Mouse (Mus musculus): ENCODE measurements at regions not wholly inside any gene's neighbourhood (a gene's known extent, or its start where the extent isn't known, plus 50 kb on each side); places are given as distances from the start of the nearest gene placed in this dataset.

DNA sequence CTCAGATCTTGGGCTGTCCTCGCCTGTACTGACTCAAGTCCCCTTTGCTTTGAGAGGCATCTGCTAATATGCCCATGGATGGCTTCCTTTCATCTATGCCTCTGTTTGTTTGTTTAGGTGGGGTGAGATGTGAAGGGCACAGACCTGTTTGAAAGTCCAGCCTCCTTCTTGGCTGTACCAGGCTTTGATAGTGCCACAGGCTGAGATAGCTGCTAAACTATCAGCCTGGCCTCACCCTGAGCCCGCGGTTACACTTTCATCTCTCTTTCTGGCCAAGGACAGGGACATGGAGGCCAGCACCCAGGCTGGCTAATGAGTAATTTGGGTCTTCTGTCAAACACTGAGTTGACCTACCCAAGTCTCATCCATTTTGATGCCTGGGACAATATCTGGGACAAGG is 105.0 kb upstream of the Parp11 start:
- no peak for DNase-seq (ENCODE audit: low read depth in 1 of 2, low spot score in 2 of 2)

- no peak for DNase-seq (ENCODE audit: low read depth in 1 of 2, low spot score in 2 of 2)
Measured at GRCm38 (mm10) chr6:127348770-127349409, 97.8 kb upstream of the Parp11 start.

DNA sequence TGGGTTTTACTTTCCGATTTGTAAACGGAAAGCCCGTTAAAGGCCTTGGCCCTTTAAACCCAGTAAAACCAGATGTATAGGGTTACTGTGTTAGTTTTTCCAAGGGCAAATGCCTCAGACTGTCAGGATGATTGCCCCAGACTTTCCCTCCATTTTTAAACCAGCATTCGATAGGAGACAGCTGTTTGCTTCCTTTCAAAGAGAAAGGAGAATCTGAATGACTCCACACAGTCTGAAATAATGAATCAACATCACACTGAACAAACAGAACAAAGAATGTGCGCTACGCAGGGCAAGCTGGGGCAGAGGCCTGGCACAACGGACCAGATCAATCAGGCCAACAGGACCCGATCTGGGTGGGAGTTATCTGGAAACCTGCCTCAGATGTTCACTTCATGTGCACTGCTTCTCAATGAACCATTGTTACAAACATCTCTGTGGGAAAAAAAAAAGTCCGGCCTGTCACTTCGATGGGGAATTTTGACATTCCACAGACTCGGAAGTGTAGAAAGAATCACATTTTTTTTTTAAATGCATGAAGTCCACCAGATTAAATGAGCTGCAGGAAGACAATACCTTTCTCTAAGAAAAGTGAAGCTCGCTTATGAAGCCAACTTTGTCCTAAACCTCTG is 97.0 kb upstream of the Parp11 start:
- no peak for DNase-seq (ENCODE audit: low read depth in 1 of 2, low spot score in 2 of 2)

DNA sequence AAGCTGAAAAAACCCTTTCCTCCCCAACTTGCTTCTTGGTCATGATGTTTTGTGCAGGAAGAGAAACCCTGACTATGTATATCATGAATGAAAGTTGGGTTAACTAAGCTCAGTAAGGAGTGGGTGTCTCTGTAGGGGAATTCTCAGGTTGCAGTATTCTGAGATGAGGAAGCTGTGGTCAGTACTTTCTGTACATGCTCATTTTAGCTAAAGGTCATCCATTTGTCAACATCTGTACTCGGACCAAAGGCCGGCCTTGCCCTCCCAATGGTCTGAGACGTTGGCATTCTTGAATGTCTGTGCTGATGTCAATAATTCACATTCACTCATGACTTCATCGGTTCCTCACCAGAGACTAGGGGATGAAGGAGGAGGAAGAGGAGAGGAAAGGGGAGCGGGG is 94.9 kb upstream of the Parp11 start:
- peak; percentile 11 to 36 for DNase-seq (ENCODE audit: low read depth in 1 of 2, low spot score in 2 of 2)

- DNase-seq (ENCODE audit: low read depth in 1 of 2, low spot score in 2 of 2), result no peak
Measured at GRCm38 (mm10) chr6:127355112-127355511, 91.5 kb upstream of the Parp11 start.

GRCm38 (mm10) chr6:127356442-127356841 is 90.2 kb upstream of the Parp11 start:
- no peak for DNase-seq (ENCODE audit: low read depth in 1 of 2, low spot score in 2 of 2)

DNA sequence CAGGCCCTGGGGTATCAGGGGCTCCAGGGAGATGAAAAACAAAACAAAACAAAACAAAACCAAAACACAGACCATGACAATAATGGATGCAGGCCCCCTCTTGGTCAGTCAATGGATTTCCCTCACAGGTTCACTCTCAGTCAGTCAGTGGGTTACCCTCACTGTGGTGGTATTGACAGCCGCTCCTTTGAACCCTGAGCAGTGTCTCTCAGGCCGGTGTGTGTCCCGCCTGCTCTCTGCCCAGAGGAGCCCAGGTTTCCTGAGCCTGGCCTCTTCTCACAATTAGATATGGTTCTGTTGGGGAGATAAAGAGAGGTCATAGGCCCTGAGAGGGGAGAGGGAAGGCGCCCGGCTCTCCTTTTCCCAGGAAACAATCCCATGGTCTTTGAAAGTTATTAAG is 87.8 kb upstream of the Parp11 start:
- no peak for DNase-seq (ENCODE audit: low read depth in 1 of 2, low spot score in 2 of 2)

DNA sequence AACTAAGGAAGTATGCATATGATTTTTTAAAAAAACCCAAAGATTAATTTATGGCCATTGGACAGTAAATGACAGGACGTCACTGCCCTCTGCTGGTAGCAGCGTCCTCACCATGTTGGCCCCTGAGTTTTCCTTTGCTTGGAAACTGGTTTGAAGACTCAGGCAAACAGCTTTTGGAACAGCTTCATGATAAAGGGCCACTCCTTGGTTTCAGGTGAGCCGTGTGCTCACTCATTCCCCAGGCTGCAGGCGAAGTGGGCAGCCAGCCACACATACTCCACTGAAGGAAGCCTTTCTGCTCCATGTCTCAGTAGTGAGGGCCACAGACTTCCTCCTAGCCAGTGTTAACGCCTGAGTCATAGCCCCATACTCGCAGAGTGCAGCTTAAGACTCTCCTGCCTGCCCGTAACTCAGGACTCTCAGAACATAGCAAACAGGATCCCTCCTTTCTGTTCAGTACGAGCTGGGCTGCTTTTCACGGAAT is 87.2 kb upstream of the Parp11 start:
- peak in 1 of 2 experiments; percentile 58 for DNase-seq (ENCODE audit: low read depth in 1 of 2, low spot score in 2 of 2)

GRCm38 (mm10) chr6:127362166-127362565 is 84.5 kb upstream of the Parp11 start:
- DNase-seq (ENCODE audit: low read depth in 1 of 2, low spot score in 2 of 2), result no peak

DNA sequence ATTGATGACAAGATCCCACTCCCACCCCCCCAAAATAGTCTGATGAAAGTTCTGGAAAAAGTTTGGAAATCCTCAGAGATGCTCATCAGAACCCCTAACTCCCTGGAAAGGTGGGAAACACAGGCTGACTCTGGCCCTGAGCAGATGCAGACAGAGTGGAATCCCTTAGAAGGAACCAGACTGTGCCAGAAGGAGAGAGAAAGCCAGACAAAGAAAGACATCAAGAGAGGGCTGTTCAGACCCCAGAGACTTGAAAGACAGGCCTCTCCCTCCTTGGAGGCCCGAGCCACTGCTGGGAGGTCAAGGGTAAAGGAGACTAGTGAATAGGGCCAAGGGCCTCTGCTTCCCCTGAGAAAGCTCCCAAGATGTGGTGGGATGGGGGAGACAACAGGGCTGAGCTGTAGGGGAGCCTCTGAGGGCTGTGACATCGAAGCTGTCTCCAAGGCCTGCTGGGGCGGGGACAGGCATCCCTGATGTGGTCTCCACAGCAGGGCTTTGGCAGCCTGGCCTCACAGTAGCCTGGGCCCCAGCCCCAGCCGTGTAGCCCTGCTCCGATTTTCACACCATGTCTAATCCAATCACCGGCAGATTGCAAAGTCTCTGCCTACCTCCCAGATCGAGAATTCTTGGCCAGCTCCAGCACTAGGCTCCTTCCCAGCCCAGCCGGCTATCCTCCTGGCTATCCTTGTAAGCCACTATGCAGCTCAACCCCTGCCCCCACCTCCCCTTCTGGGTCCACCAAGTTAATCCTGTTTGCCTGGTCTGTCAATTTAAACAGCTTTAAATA is 83.5 kb upstream of the Parp11 start:
- DNase-seq (ENCODE audit: low read depth in 1 of 2, low spot score in 2 of 2), result no peak

DNA sequence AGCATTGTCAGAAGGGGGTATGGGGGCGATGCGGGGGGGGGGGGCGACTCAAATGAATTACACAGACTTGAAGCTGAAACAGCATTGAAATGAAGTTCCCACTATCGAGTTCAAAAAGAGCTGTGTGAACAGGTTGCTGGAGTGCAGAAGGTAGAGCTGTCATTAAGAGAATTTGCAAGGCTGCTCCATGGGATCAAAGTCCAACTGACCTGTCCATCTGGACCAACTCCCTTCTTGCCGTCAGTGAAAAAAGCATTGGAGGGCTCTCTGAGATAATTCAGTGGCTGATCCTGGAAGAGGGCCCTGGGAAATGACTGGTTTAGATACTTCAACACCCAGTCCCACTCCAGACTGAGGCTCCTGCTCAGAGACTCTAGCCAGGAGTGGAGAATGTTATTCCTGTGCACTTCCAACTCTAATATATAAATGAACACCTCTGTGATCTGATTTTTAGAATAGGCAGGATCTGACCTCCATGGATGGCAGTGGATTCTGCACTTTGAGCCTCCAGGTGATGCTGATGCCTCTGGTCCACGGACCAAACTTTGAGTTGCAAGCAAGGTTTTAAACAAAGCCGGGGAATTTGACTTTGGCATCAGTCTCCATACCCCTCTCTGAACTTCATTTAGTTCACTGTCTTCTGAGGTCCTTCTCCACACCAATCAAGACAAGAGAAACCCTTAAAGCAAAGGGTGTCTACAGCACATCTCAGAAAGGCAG is 82.6 kb upstream of the Parp11 start:
- no peak for DNase-seq (ENCODE audit: low read depth in 1 of 2, low spot score in 2 of 2)

DNA sequence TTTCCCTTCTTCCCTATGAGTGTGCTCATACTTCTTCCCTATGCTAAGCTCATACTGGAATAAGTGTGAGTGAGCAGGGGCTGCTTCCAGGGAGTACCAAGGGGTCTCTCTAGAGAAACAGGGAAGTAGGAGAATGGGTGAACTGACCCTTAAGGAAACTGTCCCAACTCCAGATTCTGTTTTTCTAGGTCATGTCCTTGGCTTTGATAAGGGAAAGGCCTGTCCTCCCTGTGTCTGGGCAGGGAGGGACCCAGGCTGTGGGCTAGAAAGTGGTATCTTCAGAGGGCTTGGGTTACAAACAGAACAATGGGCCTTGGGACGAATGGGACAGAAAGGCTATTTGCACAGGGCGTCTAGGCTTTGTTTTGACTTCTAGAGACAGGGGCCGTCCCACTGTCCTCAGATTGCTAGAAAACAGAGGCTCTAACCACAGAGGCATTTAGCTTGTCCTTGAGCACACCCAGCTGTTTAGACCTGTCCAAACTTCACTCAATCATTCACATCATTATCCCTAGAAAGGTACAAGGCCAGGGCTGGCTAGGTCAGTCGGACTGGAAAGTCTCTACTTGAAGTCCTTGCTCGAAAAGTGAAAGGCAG is 82.0 kb upstream of the Parp11 start:
- DNase-seq (ENCODE audit: low read depth in 1 of 2, low spot score in 2 of 2), result no peak

DNA sequence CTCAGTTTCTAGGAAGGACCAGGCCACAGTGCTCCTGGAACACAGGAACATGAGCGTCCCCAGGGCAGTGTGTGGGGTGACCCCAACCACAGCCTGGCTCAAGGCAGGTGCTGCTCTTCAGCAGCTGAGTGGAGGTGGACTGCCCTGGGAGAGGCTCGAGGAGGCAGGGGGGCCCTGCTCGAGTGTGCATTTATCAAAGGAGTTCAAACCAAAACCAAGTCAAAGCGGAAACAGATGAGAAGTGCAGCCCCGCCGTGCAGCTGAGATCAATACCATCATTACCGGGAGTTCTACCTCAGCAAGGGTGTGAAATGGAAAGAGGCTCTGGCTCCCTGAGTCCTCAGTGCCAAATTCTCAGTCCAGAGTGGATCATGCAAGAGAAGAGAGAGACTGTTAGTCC is 81.4 kb upstream of the Parp11 start:
- no peak for DNase-seq (ENCODE audit: low read depth in 1 of 2, low spot score in 2 of 2)

GRCm38 (mm10) chr6:127365651-127366050 is 81.0 kb upstream of the Parp11 start:
- no peak for DNase-seq (ENCODE audit: low read depth in 1 of 2, low spot score in 2 of 2)

GRCm38 (mm10) chr6:127373052-127373451 is 73.6 kb upstream of the Parp11 start:
- no peak for DNase-seq (ENCODE audit: low read depth in 1 of 2, low spot score in 2 of 2)

- DNase-seq (ENCODE audit: low read depth in 1 of 2, low spot score in 2 of 2), result no peak
Measured at GRCm38 (mm10) chr6:127373797-127374463, 72.7 kb upstream of the Parp11 start.

- DNase-seq (ENCODE audit: low read depth in 1 of 2, low spot score in 2 of 2), result no peak
Measured at GRCm38 (mm10) chr6:127374464-127375143, 72.0 kb upstream of the Parp11 start.

DNA sequence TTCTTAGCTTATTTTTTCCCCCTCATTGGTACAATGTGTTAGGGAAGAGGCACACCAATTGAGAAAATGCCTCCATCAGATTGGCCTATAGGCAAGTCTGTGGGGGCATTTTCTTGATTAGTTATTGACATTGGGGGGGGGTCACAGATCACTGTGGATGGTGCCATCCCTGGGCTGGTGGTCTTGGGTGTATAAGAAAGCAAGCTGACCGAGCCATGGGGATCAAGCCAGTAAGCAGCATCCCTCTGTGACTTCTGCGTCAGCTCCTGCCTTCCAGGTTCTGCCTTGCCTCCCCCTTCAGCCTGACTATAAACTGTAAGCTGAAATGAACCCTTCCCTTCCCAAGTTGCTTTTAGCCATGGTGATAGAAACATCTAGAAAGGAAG is 71.5 kb upstream of the Parp11 start:
- no peak for DNase-seq (ENCODE audit: low read depth in 1 of 2, low spot score in 2 of 2)

DNA sequence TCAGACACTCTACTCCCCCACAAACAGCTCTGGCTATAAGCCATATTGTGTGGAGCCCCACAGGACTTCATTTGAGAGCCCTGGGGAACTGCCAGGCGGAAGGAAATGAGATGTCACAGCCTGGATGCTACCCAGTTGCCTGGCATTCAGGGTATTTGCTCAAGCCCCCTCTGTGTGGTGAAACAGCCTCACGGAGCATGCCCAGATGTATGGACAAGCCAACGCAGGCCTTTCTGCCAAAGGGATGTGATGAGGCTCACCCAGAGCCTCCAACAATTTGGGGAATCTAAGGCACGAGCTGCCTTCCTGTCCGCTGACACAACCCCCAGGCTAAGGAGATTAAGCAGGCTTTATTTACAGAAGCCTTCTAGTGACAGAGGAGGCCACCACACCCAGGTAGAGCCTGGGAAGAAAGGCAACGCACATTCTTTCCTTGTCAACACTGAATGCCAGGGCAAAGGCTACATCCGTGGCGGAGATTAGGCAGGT is 70.9 kb upstream of the Parp11 start:
- no peak for DNase-seq (ENCODE audit: low read depth in 1 of 2, low spot score in 2 of 2)

DNA sequence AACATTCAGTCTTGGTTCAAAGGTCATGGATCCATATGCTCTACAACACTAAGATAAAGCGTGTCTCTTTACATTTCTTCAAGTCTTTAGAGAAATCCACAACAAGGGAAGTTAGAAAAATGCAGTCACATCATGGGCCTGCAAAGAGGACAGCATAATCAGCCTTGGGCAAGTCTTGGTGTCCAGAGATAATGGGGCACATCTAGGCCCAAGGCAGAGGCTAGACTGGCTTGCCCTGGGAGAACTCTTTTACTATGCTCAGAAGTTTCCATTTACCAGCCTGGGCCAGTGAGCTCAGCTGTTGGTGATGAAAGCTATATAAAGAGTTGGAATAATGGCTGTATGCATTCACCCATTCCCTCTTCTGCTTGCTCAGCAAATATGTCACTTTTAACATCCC is 67.9 kb upstream of the Parp11 start:
- no peak for DNase-seq (ENCODE audit: low read depth in 1 of 2, low spot score in 2 of 2)
